Mouse (Mus musculus): ENCODE measurements at regions not wholly inside any gene's neighbourhood (a gene's known extent, or its start where the extent isn't known, plus 50 kb on each side); places are given as distances from the start of the nearest gene placed in this dataset.

DNA sequence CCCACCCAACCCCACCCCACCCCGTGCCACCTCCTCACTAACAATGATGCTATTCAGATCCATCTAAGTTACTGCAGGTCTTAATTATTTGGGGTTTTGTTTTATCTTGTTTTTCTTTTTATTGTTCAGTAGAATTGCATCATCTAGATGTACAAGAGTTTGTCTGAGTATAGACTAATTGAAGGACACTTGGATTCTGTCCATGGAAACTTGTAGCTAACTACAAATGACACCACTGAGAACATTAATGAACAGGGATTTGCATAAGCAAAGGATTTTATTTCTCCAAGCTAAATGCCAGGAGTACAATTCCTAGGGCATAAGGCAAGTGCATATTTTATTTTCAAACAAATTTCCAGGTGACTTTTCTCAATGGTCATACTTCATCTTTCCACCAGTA lies 318.4 kb upstream of the Slc7a11 start:
- DNase-seq (ENCODE audit: low spot score in 2 of 2) = no peak

DNA sequence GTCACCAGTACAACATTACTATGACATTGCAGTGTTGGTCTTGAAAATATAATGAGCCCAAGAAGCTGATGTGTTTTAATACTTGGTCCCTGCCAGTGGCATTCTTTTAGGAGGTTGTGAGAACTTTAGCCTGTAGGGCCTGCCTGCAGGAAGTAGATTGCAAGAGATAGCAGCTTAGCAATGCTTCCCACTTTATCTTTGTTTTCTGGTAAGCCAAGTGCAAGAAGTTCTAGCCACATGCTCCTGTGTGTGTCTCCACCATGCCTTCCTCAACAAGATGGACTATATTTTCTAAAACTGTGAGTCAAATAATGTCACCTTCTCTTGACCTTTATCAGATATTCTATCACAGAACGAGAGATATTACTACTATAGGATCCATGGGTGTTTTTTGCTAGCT lies 314.7 kb upstream of the Slc7a11 start:
- no peak for DNase-seq (ENCODE audit: low spot score in 2 of 2)

DNA sequence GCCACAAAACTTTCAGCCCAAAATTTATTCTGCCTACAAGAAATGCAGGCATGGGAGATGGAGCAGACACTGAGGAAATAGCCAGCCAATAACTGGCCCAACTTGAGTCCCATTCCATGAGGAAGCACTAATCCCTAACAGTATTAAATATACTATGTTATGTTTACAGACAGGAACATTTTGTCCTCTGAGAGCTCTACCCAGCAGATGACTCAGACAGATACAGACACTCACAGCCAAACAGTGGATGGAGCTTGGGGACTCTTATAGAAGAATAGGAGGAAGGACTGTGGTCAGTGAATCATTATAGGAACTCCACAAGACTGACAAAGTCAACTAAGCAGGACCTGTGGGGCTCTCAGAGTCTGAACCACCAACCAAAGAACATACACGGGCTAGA lies 293.8 kb upstream of the Slc7a11 start:
- DNase-seq (ENCODE audit: low spot score in 2 of 2) = no peak

DNA sequence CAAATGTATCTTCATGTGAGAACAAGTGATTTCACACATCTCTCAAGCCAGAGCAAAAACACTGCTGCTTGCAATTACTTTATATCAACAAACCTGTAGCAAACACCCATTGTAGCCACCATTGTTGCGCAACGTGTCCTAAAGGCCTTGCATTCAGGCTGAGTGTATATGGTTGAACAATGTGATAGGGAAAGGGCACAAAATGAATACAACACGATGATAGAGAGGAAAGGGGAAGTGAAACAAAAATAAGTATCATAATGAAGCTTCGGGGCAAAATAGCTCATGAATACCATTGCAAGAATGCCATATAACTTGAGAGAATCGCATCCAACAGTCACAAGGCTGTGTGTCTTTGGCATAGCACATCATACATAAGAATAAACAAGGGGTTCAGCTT lies 275.6 kb upstream of the Slc7a11 start:
- DNase-seq (ENCODE audit: low spot score in 2 of 2) = no peak

DNA sequence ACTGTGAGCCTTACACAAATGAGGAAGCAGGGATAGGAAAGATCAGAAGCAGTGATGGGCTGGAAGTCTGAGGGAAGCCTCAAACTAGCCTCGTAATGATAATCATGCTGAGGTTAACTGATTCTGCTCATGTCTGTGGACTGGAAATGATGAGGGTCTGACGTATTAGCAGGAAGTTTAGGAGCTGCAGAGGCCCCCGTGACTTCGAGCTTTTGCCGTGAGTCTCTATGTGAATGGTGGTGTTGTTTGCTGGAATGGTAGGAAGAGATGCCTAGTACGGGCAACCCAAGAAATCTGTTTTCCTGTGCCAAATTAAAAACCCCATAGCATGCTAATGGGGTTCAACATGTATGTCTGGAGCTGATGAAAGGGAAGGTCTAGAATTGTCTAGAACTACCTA lies 270.0 kb upstream of the Slc7a11 start:
- no peak for DNase-seq (ENCODE audit: low spot score in 2 of 2)

DNA sequence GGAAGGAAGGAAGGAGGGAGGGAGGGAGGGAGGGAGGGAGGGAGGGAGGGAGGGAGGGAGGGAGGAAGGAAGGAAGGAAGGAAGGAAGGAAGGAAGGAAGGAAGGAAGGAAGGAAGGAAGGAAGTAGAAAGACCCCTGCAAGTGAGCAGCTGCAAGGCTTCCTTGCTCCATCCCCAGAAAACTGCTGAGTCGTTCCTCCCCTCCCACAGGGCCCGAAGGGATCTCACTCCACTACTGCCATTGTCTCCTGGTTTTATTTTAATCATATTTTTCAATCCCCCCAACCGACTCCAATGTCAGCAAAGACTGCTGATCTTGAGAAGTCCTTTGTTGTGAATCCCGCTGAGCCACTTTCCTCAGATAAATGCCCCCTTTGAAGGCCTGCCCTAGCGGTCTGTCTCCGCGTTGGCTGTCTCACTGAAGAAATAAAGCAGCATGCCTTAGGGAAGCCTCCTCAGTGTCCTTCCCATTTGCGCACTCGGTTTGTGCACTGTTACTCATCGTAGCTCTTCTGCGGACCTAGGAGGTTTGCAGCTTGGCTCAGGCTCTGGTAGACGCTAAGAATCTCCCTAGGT lies 266.1 kb upstream of the Slc7a11 start:
- no peak for DNase-seq (ENCODE audit: low spot score in 2 of 2)

DNA sequence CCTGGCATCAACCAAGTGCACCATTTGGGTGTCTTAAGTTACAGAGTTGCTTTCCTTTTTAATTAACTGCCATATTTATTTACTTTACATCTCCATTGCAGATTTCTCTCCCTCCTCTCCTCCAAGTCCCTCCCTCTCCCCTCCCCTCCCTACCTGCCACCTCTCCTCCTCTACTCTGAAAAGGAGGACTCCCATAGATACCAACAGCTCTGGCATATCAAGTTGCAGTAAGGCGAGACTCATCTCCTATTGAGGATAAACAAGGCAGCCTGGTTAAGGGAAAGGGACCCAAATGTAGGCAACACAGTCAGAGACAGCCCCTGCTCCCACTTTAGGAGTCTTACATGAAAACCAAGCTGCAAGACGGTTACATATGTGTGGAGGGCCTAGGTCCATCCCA lies 263.3 kb upstream of the Slc7a11 start:
- no peak for DNase-seq (ENCODE audit: low spot score in 2 of 2)

DNA sequence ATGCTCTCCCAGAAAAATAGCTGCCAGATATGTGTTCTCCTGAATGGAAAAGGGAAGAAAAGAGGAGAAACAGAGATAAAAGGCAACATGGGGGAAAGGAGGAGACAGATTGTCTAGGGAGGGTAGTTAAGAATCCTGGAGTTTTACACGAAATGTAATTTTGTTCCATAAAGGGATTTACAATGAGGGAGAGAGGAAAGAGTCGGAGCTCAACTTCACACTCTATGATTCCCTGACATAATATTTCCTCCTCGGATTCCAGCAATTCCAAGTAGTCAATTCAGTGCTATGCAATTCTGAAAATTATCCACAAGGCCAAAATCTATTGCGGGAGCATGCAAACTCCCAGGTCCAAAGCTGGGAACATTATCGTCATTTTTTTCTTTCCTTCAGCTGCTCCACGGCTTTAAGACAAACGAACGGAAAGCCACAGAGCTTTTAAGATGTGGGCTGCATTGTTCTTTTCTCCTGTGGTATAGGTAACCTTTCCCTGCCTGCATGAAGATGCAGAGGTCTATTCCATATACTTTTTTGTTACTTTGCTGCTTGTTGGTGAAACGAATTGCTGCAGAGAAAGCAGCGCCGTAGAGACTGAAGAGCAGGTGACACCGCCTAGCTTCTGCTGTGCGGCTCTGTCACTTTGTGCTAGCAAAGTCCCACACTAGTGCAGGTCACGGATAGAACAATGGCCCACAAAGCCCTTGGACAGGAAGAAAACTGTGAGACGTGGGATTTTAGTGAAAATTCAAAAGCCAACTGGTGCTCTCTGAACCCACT lies 251.7 kb upstream of the Slc7a11 start:
- DNase-seq (ENCODE audit: low spot score in 2 of 2) = no peak

DNA sequence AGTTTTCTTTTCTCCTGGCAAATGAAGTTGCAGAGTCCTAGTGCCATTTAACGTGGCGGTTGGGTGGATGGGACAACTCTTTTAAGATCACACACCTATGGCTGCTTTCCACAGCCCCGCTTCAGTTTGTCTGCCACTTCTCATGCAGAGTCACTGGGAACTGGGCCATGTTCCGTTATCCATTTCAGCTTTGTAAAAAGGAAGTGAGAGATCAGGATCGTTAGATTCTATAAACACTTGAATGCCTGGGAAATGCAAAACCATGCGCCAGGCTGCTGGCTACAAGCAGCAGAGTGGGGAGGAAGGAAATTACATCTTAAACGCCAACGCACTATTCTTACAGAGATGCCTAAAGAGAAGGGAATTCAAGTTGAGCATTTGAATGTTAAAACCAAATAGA lies 251.1 kb upstream of the Slc7a11 start:
- DNase-seq (ENCODE audit: low spot score in 2 of 2) = peak in 1 of 2 experiments; percentile 30

DNA sequence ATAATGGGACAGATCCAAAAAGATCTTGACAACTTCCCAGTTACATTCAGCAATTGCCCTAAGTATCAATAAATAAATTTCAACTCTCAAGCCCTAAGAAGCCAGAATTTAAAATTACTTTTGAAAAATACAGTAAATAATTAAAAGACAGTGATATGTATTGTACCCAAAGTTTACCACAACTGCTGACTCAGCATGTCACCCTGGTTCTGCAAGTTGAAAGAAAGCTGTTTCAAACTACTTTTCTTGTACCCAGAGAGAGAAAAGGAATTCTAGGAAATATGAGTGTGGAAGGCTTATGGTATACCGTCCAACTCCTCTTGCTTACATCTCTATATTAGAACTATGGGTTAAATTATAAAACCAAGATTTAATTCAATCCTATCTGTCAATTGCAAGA lies 248.9 kb upstream of the Slc7a11 start:
- DNase-seq (ENCODE audit: low spot score in 2 of 2) = no peak

DNA sequence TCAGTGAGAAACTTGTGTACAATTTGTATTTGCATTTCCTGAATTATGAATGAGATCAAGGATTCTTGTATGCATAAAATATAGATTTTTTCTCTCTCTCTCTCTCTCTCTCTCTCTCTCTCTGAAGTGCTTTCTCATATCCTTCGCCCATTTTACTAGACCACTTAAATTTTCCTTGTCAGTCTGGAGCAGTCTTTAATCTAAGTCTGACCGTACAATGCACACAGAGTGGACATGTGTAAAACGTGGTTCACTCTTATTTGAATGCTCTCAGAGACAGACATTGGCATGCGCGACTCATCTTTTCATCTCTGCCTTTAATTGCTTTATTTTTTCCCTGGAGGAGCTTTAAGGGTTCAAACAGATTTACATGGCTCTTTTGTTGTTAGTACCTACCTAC lies 247.3 kb upstream of the Slc7a11 start:
- DNase-seq (ENCODE audit: low spot score in 2 of 2) = no peak

DNA sequence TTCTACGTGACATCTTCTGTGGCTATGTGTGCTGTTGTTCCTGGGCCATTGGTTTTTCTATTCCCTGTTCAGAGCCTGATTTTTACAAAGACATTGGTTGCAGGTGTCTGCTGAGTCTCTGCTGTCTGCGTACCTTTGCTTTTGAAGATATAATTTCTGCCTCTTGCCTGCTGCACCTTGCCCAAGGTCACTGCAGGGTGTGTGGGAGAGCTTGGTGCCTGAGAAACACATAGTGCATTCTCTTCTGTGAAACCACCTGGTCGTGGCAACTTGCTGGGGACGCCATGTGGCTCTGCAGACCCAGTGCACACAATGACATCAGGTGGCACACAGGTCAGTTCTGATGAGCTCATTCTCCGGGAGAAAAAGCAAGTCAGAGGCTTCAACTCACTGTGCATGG lies 246.0 kb upstream of the Slc7a11 start:
- no peak for DNase-seq (ENCODE audit: low spot score in 2 of 2)

DNA sequence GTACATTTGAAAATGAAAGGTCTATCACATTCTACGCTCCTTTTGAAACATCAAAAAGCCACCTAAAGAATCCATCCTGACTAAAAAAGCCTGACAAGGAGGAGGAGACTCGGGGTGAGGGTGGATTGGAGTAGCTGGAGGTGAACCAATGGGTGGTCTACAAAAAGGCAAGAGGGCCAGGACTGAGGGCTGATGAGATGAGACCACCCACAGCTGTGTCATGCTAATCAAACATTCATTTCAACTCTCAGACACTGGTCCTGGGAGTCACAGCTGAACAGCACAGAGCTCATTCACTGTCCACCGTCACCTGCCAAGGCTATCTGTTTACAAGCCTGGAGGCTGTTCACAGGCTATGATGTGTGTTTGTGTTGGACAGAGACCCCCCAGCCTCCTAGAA lies 244.3 kb upstream of the Slc7a11 start:
- DNase-seq (ENCODE audit: low spot score in 2 of 2) = no peak

DNA sequence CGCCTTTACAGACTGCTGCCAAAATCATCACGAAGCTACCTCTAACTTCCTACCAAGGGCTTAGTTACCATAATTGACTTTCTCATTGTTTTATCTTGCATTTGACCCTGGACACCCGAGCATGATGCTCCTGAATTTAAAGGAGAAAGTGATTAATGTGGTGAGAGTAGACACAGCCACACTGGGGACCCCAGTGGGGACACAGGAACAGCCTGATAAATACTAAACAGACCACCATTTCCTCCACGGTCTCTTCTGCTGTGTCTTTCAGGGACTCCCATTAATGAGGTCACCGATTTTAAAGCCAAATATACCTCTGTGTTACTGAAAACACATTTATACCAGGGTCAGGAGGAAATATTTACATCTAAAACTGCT lies 235.2 kb upstream of the Slc7a11 start:
- DNase-seq (ENCODE audit: low spot score in 2 of 2) = no peak

DNA sequence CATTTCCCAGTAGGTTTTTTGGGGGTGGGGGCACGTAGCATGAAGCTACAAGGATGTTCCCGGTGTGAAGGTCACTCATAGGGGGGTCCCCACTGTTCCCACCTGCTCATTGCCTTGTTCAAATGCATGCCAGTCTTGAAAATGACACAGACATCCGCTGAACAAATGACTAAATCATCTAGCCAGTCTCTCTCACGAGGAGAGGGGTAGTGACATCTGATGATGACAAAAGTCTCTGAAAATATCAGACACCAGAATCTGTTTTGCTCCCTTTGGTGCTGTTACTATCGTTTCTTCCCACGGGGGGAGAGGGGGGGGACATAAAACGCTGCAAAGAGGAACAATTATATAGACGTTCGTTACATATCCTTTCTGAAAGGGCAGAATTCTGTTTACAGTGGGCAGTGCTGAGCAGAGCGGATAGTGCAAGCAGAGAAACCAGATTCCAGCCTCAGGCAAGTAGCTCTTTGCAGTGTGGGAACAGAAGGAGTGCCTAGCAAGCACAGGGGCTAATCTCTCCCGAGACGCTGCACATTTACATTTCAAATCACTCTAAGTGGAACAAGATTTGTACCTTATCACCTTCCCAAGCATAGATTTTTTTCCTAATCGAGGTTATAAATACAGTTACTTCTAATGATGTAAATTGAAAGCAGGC lies 234.7 kb upstream of the Slc7a11 start:
- DNase-seq (ENCODE audit: low spot score in 2 of 2) = no peak

DNA sequence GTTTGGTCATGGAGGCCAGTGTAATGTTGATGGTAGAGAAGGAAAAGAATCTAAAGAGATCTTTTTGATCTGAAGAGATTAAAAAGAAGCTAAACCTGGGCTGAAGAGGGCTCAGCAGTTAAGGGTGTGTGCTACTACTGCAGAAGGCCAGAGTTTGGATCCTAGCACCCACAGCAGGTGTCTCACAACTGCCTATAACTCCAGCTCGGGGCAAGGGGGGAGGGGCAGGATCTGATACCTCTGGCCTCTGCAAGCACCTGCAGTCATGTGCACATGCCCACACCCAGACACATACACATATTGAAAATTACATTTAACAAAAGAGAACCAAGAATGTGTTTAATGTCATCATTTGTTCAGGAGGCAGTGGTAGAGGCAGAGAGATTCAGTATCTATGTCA lies 232.4 kb upstream of the Slc7a11 start:
- DNase-seq (ENCODE audit: low spot score in 2 of 2) = no peak

DNA sequence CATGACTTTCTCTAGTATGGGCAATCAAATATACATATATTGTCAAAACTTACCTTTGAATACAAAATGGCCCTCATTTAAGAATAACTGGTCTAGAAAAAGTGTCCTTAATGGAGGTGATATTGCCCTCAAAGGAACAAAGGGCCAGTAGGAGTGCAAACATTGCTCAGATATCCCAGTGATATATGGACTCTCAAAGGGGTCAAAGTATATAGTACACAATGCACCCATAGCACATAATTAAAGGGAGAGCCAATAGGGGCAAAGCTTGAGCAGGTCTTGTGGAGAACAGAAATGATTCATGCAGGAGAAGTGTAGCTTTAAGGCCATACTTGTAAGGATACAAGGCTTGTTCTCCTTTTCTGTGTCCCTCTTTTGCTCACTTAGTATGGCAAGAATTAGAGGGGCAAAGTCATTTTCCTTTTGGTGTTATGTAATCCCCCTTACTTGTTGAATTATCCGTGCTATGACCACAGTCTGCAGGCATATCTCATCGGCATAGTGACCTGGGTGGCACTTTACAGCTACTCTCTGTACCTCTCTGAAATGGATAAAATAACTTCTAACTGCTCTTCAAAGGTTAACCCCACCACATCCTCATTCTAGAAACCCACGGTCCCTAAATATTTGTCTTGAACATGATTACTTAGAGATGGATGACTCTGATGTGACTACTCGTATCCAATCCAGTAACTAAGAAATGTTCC lies 231.6 kb upstream of the Slc7a11 start:
- no peak for DNase-seq (ENCODE audit: low spot score in 2 of 2)

DNA sequence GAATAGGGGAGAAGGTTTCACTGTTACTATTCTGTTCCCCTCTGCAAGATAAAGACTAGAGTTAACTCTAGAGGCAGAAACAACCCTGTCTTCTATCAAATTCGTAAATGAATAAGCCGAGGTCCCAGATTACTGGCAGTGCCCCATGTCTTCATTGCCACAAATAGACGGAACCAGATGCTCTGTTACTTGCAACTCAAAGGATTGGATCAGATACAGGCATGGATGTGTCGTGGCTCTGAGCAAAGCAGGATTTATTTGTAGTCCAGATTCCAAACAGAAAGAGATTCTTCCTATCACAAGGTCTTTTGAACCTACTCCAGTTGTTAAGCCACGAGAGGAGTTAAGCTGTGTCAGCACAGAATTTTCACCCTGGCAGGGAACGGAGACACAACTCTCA lies 221.9 kb upstream of the Slc7a11 start:
- DNase-seq (ENCODE audit: low spot score in 2 of 2) = peak in 1 of 2 experiments; percentile 15

DNA sequence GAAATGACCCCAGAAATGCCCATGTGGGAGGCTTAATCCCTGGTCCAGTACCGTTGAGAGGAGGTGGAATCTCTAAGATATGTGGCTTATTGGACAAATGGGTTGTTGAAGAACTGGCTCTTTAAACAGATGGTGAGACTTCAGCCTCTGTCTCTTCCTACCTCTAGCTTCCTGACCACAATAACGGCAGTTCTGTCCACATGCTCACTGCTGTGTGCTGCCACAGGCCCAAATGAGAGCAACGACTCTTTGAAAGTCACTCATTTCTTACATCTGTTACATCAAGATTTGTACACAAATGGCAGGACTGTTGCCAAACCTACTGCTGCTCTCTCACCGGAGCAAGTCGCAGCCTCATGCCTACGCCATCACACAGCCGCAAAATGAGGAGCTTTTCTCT lies 217.6 kb upstream of the Slc7a11 start:
- DNase-seq (ENCODE audit: low spot score in 2 of 2) = no peak

DNA sequence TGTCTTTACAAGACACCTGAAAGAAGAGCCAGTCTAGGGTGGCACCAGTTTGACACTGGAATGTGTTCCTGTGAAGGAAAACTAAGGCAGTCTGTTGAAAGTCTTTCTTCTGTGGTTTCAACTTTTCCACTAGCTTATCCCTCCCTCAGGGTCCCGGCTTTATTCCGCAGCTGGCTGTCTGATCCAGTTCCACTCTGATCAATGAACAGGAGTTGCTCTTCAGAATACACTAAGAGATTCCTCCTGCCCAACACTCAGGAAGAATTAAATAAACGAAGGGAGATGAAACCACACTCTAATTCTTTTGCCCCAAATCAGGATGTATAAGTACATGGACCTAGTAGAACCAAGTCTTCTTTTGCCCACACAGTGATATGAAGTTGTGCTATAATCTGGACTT lies 217.2 kb upstream of the Slc7a11 start:
- no peak for DNase-seq (ENCODE audit: low spot score in 2 of 2)

DNA sequence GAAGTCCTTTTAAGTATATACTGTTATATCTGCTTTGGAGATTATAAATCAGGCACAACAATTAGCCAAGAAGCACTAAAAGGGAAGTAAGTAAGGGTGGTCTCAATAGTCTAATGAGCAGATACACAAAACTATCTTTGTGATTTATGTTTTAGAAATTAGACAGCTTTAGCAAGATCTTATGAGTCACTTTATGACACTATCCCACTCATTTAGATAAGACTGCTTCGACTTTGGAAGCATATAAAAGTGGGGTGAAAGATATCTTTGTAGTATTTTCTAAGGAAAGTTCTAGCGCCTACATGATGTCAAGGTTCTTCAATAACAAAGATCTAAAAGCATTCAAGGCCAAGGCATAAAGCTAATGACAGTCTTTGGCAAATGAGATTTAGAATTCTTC lies 214.5 kb upstream of the Slc7a11 start:
- no peak for DNase-seq (ENCODE audit: low spot score in 2 of 2)

DNA sequence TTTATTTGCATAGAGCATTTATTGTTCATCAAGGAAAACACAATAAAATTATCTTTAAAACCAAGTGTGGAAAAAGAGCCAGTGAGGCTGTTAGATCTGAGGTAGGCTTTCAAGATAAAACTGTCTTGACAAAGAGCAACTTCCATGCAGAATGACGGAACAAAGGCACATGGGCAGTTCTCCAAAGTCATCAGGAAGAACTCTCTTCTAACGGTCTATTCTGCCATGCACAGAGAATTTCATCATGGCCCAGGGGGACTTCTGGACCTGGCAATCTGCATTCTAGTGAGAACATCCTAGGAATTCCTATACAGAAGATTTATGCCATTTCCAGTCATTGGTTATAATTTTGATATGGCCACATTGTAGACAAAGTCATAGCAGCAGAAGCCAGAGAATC lies 211.0 kb upstream of the Slc7a11 start:
- DNase-seq (ENCODE audit: low spot score in 2 of 2) = no peak

Data from layer of hippocampus, postnatal 10 days (tissue).